Mouse (Mus musculus) limb, embryonic 10.5 days (tissue): Measurements from ENCODE around the gene Setdb2. TPM values are rescaled to one million over a fixed set of nuclear protein-coding genes. Genes with fewer than 3 reads are reported as not detected.

ENCODE experiments used
- DNase-seq: peaks from one replicate; pipeline ENCODE4 v3.0.0-alpha.2; 2017; ENCODE audit warnings: low spot score
- H3K27ac ChIP-seq: fragments of 300-500 bp; sonication (generic); 2 replicates; pipeline ENCODE4 v1.5.1; 2016; ENCODE audit warnings: mild to moderate bottlenecking
- H3K27me3 ChIP-seq: fragments of 300-500 bp; sonication (generic); 2 replicates; pipeline ENCODE4 v1.6.1; 2016; ENCODE audit warnings: low read depth, mild to moderate bottlenecking; ENCODE audit not compliant: poor library complexity, severe bottlenecking
- H3K36me3 ChIP-seq: fragments of 300-500 bp; sonication (generic); 2 replicates; pipeline ENCODE4 v1.6.1; 2016; ENCODE audit warnings: mild to moderate bottlenecking, moderate library complexity
- H3K4me1 ChIP-seq: fragments of 300-500 bp; sonication (generic); 2 replicates; pipeline ENCODE4 v1.6.1; 2016
- H3K4me3 ChIP-seq: fragments of 300-500 bp; sonication (generic); 2 replicates; pipeline ENCODE4 v1.5.1; 2016; ENCODE audit warnings: mild to moderate bottlenecking, moderate library complexity
- H3K9me3 ChIP-seq: fragments of 300-500 bp; sonication (generic); replicated peaks from 2 replicates; pipeline ENCODE4 v1.6.1; 2016; ENCODE audit warnings: mild to moderate bottlenecking
- WGBS: fragments of 180-500 bp; shearing (Covaris S2); methylation state at CpG from one replicate; pipeline ENCODE4 v1.1.7; 2016; 5-methylcytosine and 5-hydroxymethylcytosine counted together
- polyA plus RNA-seq: library from polyadenylated mRNA; unstranded; fragments of >200 nt; fragmentation: Nextera tagmentation; extraction: Ambion mirVana; gene quantifications from 2 replicates; pipeline ENCODE4 v1.2.1, GENCODE M21; 2016

The Setdb2 gene
- polyA plus RNA-seq, result 10.4 and 13.1 TPM in 2 replicates

DNA sequence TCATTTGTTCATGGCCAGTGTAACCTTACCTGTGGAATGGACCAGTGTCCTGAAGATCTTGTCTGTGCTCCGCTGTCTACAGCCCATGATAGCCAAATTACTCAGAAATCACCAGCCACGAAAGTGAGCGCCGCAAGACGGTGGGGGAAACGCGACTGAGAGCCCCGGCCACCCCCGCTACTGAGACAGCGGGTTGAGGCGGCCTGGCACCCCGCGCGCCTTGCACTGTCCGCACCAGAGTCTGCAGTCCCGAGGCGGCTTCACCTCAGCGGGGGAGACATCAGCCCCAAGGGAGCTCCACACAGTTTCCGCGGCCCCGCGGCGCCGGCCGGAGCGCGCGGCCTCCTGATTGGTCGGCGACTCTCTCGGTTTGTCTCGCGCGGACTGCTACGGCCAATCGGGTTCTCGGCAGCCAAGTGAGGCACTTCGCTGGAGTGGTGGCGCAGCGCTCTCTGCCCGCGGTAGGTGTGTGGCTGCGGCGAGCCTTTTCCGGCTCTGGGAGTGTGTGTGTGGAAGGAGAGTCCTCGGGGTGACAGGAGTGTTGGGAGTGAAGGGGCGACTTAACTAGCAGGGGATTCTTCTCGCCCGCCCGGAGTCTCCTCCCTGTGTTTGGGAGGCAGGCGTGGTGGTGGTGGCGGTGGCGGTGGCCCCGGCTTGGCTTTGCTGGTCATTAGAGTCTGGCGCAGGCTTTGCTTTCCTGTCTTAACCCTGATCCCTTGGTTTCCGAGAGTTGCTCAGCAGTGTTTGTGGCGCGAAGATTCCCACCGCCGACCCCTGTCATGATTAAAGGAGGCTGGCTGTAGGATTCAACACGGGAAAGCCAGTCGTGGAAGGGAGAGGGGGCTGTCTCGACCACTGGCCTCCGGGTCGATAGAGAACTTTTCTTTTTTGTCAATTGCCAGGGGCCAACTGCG, at the start of gene Setdb2, which contains the start of gene Cab39l:
TSS of gene Setdb2 (minus strand) at position 327 of the 914 bp plus-strand sequence.
TSS of gene Cab39l (plus strand) at position 415 of the 914 bp plus-strand sequence.
- H3K36me3 ChIP-seq, result 0 out of 2 replicates have a peak, but pooled peaks cover 3% of the 10 kb centered on the region
- DNase-seq, result peak; percentile 93
- peaks cover 15% of the 10 kb centered on the region for H3K4me1 ChIP-seq
- no peaks in the 10 kb centered on the region for H3K9me3 ChIP-seq
- WGBS, result under 1% methylated on average over 66 of the region's 66 CpGs
- peak within 1 kb of the TSS; percentile 85 for H3K4me3 ChIP-seq
- H3K27ac ChIP-seq, result peak within 1 kb of the TSS; percentile 86
- no peaks in the 10 kb centered on the region for H3K27me3 ChIP-seq

DNA sequence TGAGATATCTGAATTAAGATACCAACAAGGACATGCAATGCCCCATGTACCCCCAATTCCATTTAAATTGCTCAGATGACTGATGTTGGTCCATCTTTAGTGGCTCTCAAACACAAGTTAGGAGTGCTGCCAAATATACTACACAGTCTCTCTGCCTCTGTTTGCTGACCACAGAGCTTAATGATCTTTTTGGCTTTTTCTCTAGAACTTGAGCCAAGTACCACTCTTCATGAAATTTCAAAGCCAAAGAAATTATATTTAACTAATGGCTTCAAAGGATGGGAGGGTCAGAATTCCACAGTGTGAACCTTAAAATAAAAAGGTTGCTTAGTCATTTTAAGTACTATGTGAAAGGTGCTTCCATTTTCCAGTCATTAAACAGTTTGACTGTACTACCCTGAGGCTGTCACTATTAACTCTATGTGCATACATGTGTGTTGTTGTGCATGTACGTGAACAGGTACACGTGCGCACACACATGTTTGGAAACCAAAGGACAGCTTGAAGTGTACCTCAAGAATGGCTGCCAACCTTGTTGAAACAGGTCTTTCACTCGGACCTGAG, 44.6 kb upstream of the Setdb2 start:
- DNase-seq, result no peak
- H3K27ac ChIP-seq, result no peak overlapping the region
- no peaks in the 10 kb centered on the region for H3K27me3 ChIP-seq
- H3K4me3 ChIP-seq, result no peak overlapping the region
- no peaks in the 10 kb centered on the region for H3K36me3 ChIP-seq
- no peaks in the 10 kb centered on the region for H3K4me1 ChIP-seq
- 96% methylated on average over 4 of the region's 4 CpGs for WGBS
- no peaks in the 10 kb centered on the region for H3K9me3 ChIP-seq

DNA sequence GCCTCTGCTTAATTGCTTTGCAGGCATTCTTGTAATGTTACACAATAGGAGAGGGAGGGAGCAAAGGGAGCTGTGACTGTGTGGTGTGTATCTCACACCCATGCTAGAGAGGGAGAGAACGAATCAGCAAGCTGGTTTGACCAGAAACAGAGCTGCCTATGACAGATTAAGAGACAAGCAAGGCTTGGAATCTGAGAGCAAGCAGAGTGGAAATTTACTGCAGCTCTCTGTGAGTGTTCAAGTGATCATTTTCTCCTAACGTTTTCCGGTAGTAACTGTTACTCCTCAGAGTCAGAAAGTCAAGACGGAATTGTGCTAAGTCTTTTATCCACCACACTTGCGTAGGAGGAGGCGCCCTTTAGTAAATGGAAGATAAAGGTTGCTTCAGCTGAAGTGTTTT, 38.0 kb upstream of the Setdb2 start:
- no peaks in the 10 kb centered on the region for H3K27me3 ChIP-seq
- no peaks in the 10 kb centered on the region for H3K9me3 ChIP-seq
- no peak for DNase-seq
- H3K36me3 ChIP-seq, result no peaks in the 10 kb centered on the region
- H3K27ac ChIP-seq, result no peak overlapping the region
- no peaks in the 10 kb centered on the region for H3K4me1 ChIP-seq
- 60% methylated on average over 6 of the region's 6 CpGs for WGBS
- H3K4me3 ChIP-seq, result no peak overlapping the region

DNA sequence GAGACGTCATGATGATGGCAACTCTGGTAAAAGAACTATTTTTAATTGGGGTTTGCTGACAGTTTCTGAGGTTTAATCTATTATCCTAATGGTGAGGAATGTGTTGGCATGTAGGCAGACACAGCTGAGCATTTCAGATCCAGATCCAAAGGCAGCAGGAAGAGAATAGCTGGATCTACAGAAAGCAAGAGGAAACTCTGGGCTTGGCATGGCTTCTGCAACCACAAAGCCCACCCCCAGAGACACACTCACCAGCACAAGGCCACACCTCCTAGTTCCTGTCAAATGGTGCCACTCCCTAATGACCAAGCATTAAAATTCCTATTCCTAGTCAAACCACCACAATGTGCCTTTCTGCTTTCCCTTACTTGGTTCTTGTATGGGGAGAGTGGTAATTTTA, 30.1 kb upstream of the Setdb2 start:
- 88% methylated on average over 1 of the region's 1 CpGs for WGBS
- H3K4me3 ChIP-seq, result no peak overlapping the region
- H3K27me3 ChIP-seq, result no peaks in the 10 kb centered on the region
- H3K27ac ChIP-seq, result no peak overlapping the region
- DNase-seq, result no peak
- H3K36me3 ChIP-seq, result no peaks in the 10 kb centered on the region
- no peaks in the 10 kb centered on the region for H3K9me3 ChIP-seq
- H3K4me1 ChIP-seq, result no peaks in the 10 kb centered on the region

DNA sequence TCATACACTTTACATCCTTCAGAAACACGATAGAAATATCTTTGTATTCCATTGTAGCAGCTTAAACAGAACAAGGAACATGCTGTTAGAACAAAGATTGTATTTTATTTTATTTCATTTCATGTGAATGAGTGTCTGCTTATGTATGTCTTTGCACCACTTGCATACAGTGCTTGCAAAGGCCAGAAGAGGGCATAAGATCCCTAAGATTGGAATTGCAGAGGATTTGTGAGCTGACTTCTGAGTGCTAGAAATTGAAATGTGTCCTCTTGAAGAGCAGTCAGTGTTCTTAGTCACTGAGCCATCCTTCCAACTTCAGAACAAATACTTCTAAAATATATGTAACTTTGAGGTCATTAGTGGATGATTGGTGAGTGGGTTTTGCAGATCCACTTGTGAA, 27.1 kb upstream of the Setdb2 start:
- H3K36me3 ChIP-seq, result no peaks in the 10 kb centered on the region
- H3K4me3 ChIP-seq, result no peak overlapping the region
- H3K27me3 ChIP-seq, result no peaks in the 10 kb centered on the region
- 76% methylated on average over 1 of the region's 1 CpGs for WGBS
- H3K27ac ChIP-seq, result no peak overlapping the region
- H3K9me3 ChIP-seq, result no peaks in the 10 kb centered on the region
- H3K4me1 ChIP-seq, result no peaks in the 10 kb centered on the region
- DNase-seq, result no peak

DNA sequence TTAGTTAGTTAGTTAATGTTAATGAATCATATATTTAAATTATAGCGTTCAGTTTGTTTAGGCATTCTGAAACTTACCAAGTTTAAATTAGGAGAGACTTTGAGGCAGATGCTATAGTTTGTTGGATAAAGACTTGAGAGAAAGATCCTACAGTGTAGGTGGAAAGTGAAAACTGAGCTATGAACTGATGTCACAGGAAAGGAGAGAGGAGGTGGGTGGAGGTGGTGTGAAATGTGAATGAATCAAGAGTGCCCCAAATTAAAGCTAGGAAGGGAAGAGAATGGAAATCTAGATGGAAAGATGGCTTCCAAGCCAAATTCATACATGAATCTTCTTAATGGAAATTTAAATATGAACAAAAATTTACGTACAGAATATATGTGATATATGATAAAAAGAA, 25.8 kb upstream of the Setdb2 start:
- H3K4me3 ChIP-seq, result no peak overlapping the region
- H3K27me3 ChIP-seq, result no peaks in the 10 kb centered on the region
- WGBS, result 90% methylated on average over 2 of the region's 2 CpGs
- H3K9me3 ChIP-seq, result no peaks in the 10 kb centered on the region
- no peaks in the 10 kb centered on the region for H3K4me1 ChIP-seq
- H3K36me3 ChIP-seq, result peaks cover 4% of the 10 kb centered on the region; the same call in 1 of the 2 replicates
- no peak overlapping the region for H3K27ac ChIP-seq
- no peak for DNase-seq

DNA sequence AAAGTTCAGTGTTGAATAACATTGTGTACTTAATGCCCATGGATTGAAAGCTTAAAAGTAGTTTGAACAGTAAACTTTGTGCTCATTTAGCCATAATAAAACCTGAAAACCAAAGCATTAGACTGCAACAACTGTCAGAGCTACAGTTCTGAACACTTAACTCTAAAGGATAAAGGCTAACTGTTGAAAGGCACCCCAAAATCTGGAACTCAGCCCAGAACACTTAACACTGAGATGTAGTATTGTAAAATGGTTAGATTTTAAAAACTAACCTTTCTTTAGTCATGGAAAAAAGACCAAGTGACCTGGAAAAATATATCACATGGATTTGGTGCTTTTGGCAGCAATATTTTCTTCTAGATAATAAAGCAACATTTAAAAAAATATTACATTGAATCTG, 7.3 kb upstream of the Setdb2 start:
- no peaks in the 10 kb centered on the region for H3K4me1 ChIP-seq
- no peak overlapping the region for H3K4me3 ChIP-seq
- H3K27ac ChIP-seq, result no peak overlapping the region
- H3K36me3 ChIP-seq, result 0 out of 2 replicates have a peak, but pooled peaks cover 4% of the 10 kb centered on the region
- no peaks in the 10 kb centered on the region for H3K27me3 ChIP-seq
- H3K9me3 ChIP-seq, result no peaks in the 10 kb centered on the region
- no peak for DNase-seq

DNA sequence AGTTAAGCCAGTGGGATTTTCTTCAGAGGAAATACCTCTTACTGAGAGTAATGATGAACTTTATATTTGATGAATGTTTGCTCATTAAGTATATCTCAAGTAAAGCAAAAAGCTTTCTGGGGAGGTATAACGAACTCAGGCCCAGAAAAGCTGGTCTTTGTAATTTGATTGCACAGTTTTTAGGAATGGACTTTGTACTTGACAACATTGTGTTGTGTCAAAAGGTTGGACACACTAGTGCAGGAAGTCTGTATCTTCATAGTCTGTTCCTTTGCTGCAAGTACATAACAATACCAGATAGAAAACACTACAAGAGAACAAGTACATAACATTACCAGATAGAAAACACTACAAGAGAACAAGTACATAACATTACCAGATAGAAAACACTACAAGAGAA, 4.7 kb upstream of the Setdb2 start:
- DNase-seq, result no peak
- Histone ChIP-seq H3K4me1 (0 out of 2 replicates have a peak, but pooled peaks cover 2% of the 10 kb centered on the region), H3K27ac (no peak overlapping the region), H3K27me3 (no peaks in the 10 kb centered on the region), H3K4me3 (no peak overlapping the region), H3K9me3 (no peaks in the 10 kb centered on the region), H3K36me3 (0 out of 2 replicates have a peak, but pooled peaks cover 4% of the 10 kb centered on the region)
- WGBS, result 87% methylated on average over 1 of the region's 1 CpGs

DNA sequence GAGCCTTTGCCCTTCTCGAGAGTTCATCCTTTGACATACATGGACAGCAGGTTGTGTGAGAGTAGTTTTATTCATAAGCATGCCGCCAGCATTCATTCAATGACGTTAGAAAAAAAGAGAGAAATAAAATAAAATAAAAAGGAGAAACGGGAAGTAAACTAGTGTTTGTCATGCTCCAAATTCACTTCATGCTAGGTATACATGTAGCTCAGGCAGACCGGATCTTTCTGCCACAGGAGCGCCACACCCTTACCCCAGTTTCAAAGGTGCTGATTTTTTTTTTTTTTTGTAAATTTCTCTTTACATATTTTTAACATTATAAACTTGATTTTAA, 755 bp upstream of the Setdb2 start:
- DNase-seq, result no peak
- no peaks in the 10 kb centered on the region for H3K27me3 ChIP-seq
- H3K36me3 ChIP-seq, result no peaks in the 10 kb centered on the region
- peaks cover 15% of the 10 kb centered on the region for H3K4me1 ChIP-seq
- no peaks in the 10 kb centered on the region for H3K9me3 ChIP-seq
- H3K4me3 ChIP-seq, result peak overlapping the region; percentile 85
- peak overlapping the region; percentile 86 for H3K27ac ChIP-seq
- WGBS, result 18% methylated on average over 6 of the region's 6 CpGs

DNA sequence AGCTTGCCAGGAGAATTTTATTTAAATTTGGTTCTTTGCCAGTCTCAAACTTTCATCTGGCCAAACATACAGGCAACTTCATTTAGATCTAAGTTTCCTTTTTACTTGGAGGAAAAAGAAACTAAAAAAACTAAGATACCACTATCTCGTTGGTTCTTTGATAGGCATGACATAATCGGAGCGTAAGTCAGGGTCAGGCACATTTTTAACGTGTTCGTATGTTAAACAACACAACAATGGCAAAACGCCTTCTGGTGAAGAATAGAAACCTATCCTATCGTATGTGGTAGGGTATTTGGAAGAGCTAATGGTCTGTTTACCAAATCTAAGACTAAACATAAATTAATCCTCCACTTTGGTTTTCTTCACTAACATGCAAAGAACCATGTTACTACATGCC, 645 bp downstream of the Setdb2 start:
- WGBS, result 32% methylated on average over 7 of the region's 7 CpGs
- peak overlapping the region; percentile 86 for H3K27ac ChIP-seq
- no peak for DNase-seq

DNA sequence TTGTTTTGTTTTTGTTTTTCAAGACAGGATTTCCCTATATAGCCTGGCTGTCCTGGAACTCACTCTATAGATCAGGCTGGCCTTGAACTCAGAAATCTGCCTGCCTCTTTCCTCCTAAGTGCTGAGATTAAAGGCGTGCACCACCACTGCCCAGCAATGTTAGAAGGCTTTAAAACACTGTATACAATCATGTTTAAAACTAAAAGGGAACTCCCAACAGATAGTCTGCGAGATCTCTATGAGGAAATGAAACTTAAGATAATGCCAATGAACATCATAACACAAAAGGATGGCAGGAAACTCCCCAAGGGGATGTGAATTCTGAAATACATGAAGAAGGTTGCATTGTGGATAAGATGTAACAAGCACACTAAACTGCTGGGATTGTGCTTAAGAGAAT, 2.2 kb downstream of the Setdb2 start:
- no peaks in the 10 kb centered on the region for H3K27me3 ChIP-seq
- WGBS, result 87% methylated on average over 2 of the region's 2 CpGs
- no peak for DNase-seq
- H3K9me3 ChIP-seq, result no peaks in the 10 kb centered on the region
- peaks cover 15% of the 10 kb centered on the region for H3K4me1 ChIP-seq
- no peak overlapping the region for H3K27ac ChIP-seq
- H3K4me3 ChIP-seq, result no peak overlapping the region
- 0 out of 2 replicates have a peak, but pooled peaks cover 3% of the 10 kb centered on the region for H3K36me3 ChIP-seq

More for the DNA sequence above, 645 bp downstream of the Setdb2 start:
- H3K9me3 ChIP-seq, result no peaks in the 10 kb centered on the region
- H3K36me3 ChIP-seq, result 0 out of 2 replicates have a peak, but pooled peaks cover 3% of the 10 kb centered on the region
- peak overlapping the region; percentile 85 for H3K4me3 ChIP-seq
- H3K27me3 ChIP-seq, result no peaks in the 10 kb centered on the region
- peaks cover 15% of the 10 kb centered on the region for H3K4me1 ChIP-seq

DNA sequence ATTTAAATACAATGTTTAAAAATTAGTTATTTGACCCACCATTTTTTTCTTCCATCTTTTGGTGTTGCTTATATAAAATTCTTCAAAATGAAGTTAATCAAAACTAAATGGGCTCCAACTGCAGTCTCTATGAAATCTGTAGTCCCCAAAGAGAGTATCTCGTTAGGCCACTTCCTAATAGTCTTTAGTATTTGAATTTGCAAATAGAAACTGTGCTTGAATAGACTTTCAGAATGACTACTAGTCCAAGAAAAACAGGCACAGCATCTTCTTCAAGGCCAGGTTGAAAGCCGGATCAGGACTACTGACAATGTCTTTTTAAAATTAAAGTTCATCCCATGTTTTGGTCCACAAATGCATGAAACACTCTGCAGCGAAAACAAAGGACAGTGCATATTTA, 3.3 kb downstream of the Setdb2 start:
- H3K27me3 ChIP-seq, result no peaks in the 10 kb centered on the region
- H3K9me3 ChIP-seq, result no peaks in the 10 kb centered on the region
- H3K4me1 ChIP-seq, result peaks cover 15% of the 10 kb centered on the region
- H3K36me3 ChIP-seq, result 0 out of 2 replicates have a peak, but pooled peaks cover 3% of the 10 kb centered on the region
- 90% methylated on average over 3 of the region's 3 CpGs for WGBS
- no peak overlapping the region for H3K4me3 ChIP-seq
- DNase-seq, result no peak
- H3K27ac ChIP-seq, result no peak overlapping the region

DNA sequence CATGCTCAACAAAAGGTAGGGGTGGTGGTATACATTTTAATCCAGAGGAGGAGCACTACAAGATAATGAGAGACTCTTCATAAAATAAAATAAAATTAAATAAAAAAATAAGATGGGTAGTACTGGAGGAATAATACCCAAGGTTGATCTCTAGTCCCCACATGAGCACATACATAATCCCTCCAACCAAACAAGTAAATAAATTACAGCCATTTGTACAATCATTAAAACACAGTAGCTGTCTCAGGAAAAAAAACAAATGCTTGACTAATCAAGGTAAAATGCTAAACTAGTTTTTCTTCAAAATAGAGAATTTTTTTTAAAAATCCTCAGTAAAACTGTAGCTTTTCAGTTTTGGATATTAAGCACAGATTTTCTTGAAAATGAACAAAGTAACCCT, 5.5 kb downstream of the Setdb2 start:
- Histone ChIP-seq H3K4me1 (peaks cover 13% of the 10 kb centered on the region), H3K9me3 (no peaks in the 10 kb centered on the region), H3K27ac (no peak overlapping the region), H3K36me3 (peaks cover 6% of the 10 kb centered on the region; the same call in 1 of the 2 replicates), H3K27me3 (no peaks in the 10 kb centered on the region), H3K4me3 (no peak overlapping the region)
- DNase-seq, result no peak
